Mouse (Mus musculus) limb, embryonic 12.5 days (tissue): ENCODE data around the gene Traf1. TPM values are rescaled to one million over a fixed set of nuclear protein-coding genes. Genes with fewer than 3 reads are reported as not detected.
A peak's percentile ranks its signal among the peaks of the same experiment; 100 is the strongest.

ENCODE experiments used
- ATAC-seq: fragments of 200-750 bp; cut with Nextera tagmentation; 2 replicates; pipeline ENCODE4 v1.8.0; 2017; ENCODE audit warnings: low read depth, moderate TSS enrichment; ENCODE audit not compliant: insufficient number of reproducible peaks, insufficient read depth, low FRiP score, low TSS enrichment
- H3K27ac ChIP-seq: fragments of 300-500 bp; sonication (generic); 2 replicates; pipeline ENCODE4 v1.5.1; 2016; ENCODE audit warnings: mild to moderate bottlenecking, moderate library complexity
- H3K27me3 ChIP-seq: fragments of 300-500 bp; sonication (generic); 2 replicates; pipeline ENCODE4 v1.6.1; 2016; ENCODE audit warnings: mild to moderate bottlenecking, moderate library complexity
- H3K36me3 ChIP-seq: fragments of 300-500 bp; sonication (generic); 2 replicates; pipeline ENCODE4 v1.6.1; 2016; ENCODE audit warnings: mild to moderate bottlenecking, moderate library complexity
- H3K4me1 ChIP-seq: fragments of 300-500 bp; sonication (generic); replicated peaks from 2 replicates; pipeline ENCODE4 v1.6.1; 2016
- H3K4me2 ChIP-seq: fragments of 300-500 bp; sonication (generic); 2 replicates; pipeline ENCODE4 v1.6.1; 2016; ENCODE audit warnings: mild to moderate bottlenecking, moderate library complexity
- H3K4me3 ChIP-seq: fragments of 300-500 bp; sonication (generic); replicated peaks from 2 replicates; pipeline ENCODE4 v1.5.1; 2016; ENCODE audit warnings: mild to moderate bottlenecking
- H3K9ac ChIP-seq: fragments of 300-500 bp; sonication (generic); replicated peaks from 2 replicates; pipeline ENCODE4 v1.6.1; 2016; ENCODE audit warnings: mild to moderate bottlenecking, moderate library complexity
- H3K9me3 ChIP-seq: fragments of 300-500 bp; sonication (generic); 2 replicates; pipeline ENCODE4 v1.6.1; 2016; ENCODE audit warnings: mild to moderate bottlenecking, moderate library complexity
- WGBS: fragments of 180-500 bp; shearing (Covaris S2); methylation state at CpG from one replicate; pipeline ENCODE4 v1.1.7; 2016; 5-methylcytosine and 5-hydroxymethylcytosine counted together
- polyA plus RNA-seq: library from polyadenylated mRNA; unstranded; fragments of >200 nt; fragmentation: Nextera tagmentation; extraction: Ambion mirVana; gene quantifications from 2 replicates; pipeline ENCODE4 v1.2.1, GENCODE M21; 2016

The Traf1 gene
- polyA plus RNA-seq, 1 experiment from 2014 or later = 0.61 TPM

GRCm38 (mm10) chr2:34982096-34982724 is 20.6 kb upstream of the Traf1 start:
- Histone ChIP-seq H3K9me3 (no peaks in the 10 kb centered on the region), H3K27me3 (peaks cover 3% of the 10 kb centered on the region; the same call in 1 of the 2 replicates), H3K4me3 (no peak overlapping the region), H3K36me3 (no peaks in the 10 kb centered on the region), H3K4me1 (peaks cover 28% of the 10 kb centered on the region), H3K27ac (0 out of 2 replicates have a peak overlapping the region, but pooled peaks have one; percentile 31), H3K9ac (no peak overlapping the region), H3K4me2 (no peak overlapping the region)
- no peak for ATAC-seq
- WGBS = 49% methylated on average over 14 of the region's 14 CpGs

- Histone ChIP-seq H3K27ac (no peak overlapping the region), H3K4me3 (no peak overlapping the region), H3K4me1 (peaks cover 28% of the 10 kb centered on the region), H3K9me3 (no peaks in the 10 kb centered on the region), H3K27me3 (peaks cover 3% of the 10 kb centered on the region; the same call in 1 of the 2 replicates), H3K36me3 (no peaks in the 10 kb centered on the region), H3K9ac (no peak overlapping the region), H3K4me2 (no peak overlapping the region)
- ATAC-seq = no peak
- 83% methylated on average over 3 of the region's 3 CpGs for WGBS
Observed at GRCm38 (mm10) chr2:34979459-34980011, 18.0 kb upstream of the Traf1 start.

- Histone ChIP-seq H3K9ac (no peak overlapping the region), H3K4me1 (peaks cover 22% of the 10 kb centered on the region), H3K27me3 (peaks cover 3% of the 10 kb centered on the region; the same call in 1 of the 2 replicates), H3K9me3 (no peaks in the 10 kb centered on the region), H3K4me2 (no peak overlapping the region), H3K4me3 (no peak overlapping the region), H3K36me3 (no peaks in the 10 kb centered on the region), H3K27ac (no peak overlapping the region)
- 95% methylated on average over 2 of the region's 2 CpGs for WGBS
- no peak for ATAC-seq
Observed at GRCm38 (mm10) chr2:34978226-34978625, 16.7 kb upstream of the Traf1 start.

- peaks cover 11% of the 10 kb centered on the region for H3K4me1 ChIP-seq
- H3K9me3 ChIP-seq = no peaks in the 10 kb centered on the region
- H3K4me2 ChIP-seq = no peak overlapping the region
- no peak overlapping the region for H3K9ac ChIP-seq
- H3K27me3 ChIP-seq = peaks cover 3% of the 10 kb centered on the region; the same call in 1 of the 2 replicates
- no peak overlapping the region for H3K4me3 ChIP-seq
- no peak overlapping the region for H3K27ac ChIP-seq
- no peaks in the 10 kb centered on the region for H3K36me3 ChIP-seq
- 77% methylated on average over 8 of the region's 8 CpGs for WGBS
- ATAC-seq = no peak
Observed at GRCm38 (mm10) chr2:34976945-34977658, 15.5 kb upstream of the Traf1 start.

- Histone ChIP-seq H3K9me3 (no peaks in the 10 kb centered on the region), H3K36me3 (no peaks in the 10 kb centered on the region), H3K27me3 (peaks cover 3% of the 10 kb centered on the region; the same call in 1 of the 2 replicates), H3K4me3 (no peak overlapping the region), H3K9ac (no peak overlapping the region), H3K4me1 (peaks cover 4% of the 10 kb centered on the region; the same call in 1 of the 2 replicates), H3K27ac (no peak overlapping the region), H3K4me2 (no peak overlapping the region)
- no peak for ATAC-seq
- WGBS = 88% methylated on average over 6 of the region's 6 CpGs
Observed at GRCm38 (mm10) chr2:34976447-34976846, 14.9 kb upstream of the Traf1 start.

- Histone ChIP-seq H3K9me3 (no peaks in the 10 kb centered on the region), H3K4me2 (no peak overlapping the region), H3K36me3 (no peaks in the 10 kb centered on the region), H3K9ac (no peak overlapping the region), H3K27ac (no peak overlapping the region), H3K4me3 (no peak overlapping the region), H3K4me1 (no peaks in the 10 kb centered on the region), H3K27me3 (no peaks in the 10 kb centered on the region)
- WGBS = 79% methylated on average over 8 of the region's 8 CpGs
- no peak for ATAC-seq
Observed at GRCm38 (mm10) chr2:34973087-34973486, 11.5 kb upstream of the Traf1 start.

- Histone ChIP-seq H3K4me3 (no peak overlapping the region), H3K4me2 (no peak overlapping the region), H3K4me1 (no peaks in the 10 kb centered on the region), H3K9ac (no peak overlapping the region; the same call in 1 of the 2 replicates), H3K36me3 (no peaks in the 10 kb centered on the region), H3K9me3 (no peaks in the 10 kb centered on the region), H3K27me3 (no peaks in the 10 kb centered on the region), H3K27ac (no peak overlapping the region)
- no peak for ATAC-seq
- WGBS = 54% methylated on average over 11 of the region's 11 CpGs
Observed at GRCm38 (mm10) chr2:34971080-34971888, 9.7 kb upstream of the Traf1 start.

GRCm38 (mm10) chr2:34970092-34970750 is 8.6 kb upstream of the Traf1 start:
- no peak overlapping the region for H3K4me2 ChIP-seq
- ATAC-seq = no peak
- H3K4me1 ChIP-seq = peaks cover 7% of the 10 kb centered on the region; the same call in 1 of the 2 replicates
- no peak overlapping the region for H3K27ac ChIP-seq
- no peak overlapping the region for H3K9ac ChIP-seq
- no peaks in the 10 kb centered on the region for H3K36me3 ChIP-seq
- no peak overlapping the region for H3K4me3 ChIP-seq
- H3K9me3 ChIP-seq = no peaks in the 10 kb centered on the region
- 38% methylated on average over 9 of the region's 9 CpGs for whole genome bisulfite sequencing
- no peaks in the 10 kb centered on the region for H3K27me3 ChIP-seq

GRCm38 (mm10) chr2:34969166-34969565 is 7.6 kb upstream of the Traf1 start:
- no peak for ATAC-seq
- 75% methylated on average over 7 of the region's 7 CpGs for WGBS
- no peaks in the 10 kb centered on the region for H3K9me3 ChIP-seq
- no peaks in the 10 kb centered on the region for H3K36me3 ChIP-seq
- no peak overlapping the region for H3K4me3 ChIP-seq
- H3K9ac ChIP-seq = no peak overlapping the region
- no peak overlapping the region for H3K27ac ChIP-seq
- H3K4me2 ChIP-seq = no peak overlapping the region
- no peaks in the 10 kb centered on the region for H3K27me3 ChIP-seq
- peaks cover 10% of the 10 kb centered on the region; the same call in 1 of the 2 replicates for H3K4me1 ChIP-seq

GRCm38 (mm10) chr2:34966243-34966934 is 4.8 kb upstream of the Traf1 start:
- Histone ChIP-seq H3K9me3 (no peaks in the 10 kb centered on the region), H3K4me3 (no peak overlapping the region), H3K27me3 (peaks cover 8% of the 10 kb centered on the region; the same call in 1 of the 2 replicates), H3K4me2 (no peak overlapping the region), H3K4me1 (peaks cover 12% of the 10 kb centered on the region; the same call in 1 of the 2 replicates), H3K9ac (no peak overlapping the region), H3K36me3 (no peaks in the 10 kb centered on the region), H3K27ac (no peak overlapping the region)
- WGBS = 85% methylated on average over 8 of the region's 8 CpGs
- no peak for ATAC-seq
